Mouse (Mus musculus): ENCODE results near the gene Rab6b.

Rab6b gene

DNA sequence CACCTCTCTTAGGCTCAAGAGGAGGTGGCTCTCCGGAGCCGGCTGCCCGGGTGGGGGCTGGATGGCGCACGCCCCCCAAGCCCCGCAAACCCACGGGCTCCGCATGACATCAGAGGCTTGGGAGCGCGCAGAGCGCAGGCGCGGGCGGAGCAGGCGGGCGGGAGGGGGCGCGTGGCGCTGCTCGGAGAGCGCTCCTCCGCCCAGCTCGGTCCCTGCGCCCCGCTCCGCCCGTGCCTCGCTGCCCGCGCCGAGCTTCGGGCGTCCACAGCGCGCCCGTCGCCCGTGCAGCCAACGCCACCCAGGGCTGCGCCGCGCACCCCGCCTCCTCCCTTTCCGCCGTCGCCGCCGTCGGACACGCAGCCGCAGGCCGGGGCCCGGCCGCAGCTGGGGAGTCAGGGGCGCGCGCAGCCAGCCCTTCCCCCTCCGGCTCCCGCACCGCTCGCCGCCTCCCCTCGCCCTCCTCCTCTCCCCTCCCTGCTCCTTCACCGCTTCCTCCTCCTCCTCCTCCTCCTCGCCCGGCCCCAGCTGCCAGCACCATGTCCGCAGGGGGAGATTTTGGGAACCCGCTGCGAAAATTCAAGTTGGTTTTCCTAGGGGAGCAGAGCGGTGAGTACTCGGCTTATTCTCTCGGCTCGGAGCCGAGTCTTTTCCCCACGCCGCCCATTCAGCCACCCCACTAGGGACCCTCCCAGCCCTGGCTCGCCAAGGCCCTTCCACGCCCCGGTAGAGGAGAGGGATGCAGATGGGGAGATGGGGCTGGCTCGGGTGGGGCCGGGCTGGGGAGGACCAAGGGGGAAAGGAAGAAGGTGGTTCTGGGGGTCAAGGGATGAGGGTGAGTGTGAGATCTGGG is at the start of gene Rab6b:
Gene Rab6b, plus strand, starts transcription at position 167 of the 850 bp plus-strand sequence.
- in situ Hi-C loops (cut with MboI; ENCODE audit: low pct_unique_long_range_greater_than_20kb in 1 of 2, low sequenced_read_pairs in 2 of 2, unreplicated experiment in 1 of 2) = no loop called here

DNA sequence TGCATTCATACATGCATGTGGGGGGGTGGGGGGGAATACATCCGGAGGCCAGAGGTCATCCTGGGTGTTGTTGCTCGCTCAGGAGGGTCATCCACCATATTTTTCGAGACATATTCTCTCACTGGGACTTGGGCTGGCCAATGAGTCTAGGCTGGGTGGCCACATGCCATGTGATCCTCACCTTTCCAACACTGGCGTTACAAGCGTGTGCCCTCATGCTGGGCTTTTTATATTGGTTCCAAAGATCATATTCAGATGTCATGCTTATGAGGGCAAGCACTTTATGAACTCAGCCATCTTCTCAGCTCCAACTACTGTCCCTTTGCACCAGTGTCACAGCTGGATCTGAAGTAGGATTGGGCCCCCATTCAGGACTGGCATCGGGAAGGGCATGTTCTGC is 48.0 kb upstream of the Rab6b start:
- in situ Hi-C loops (cut with MboI; ENCODE audit: low pct_unique_long_range_greater_than_20kb in 1 of 2, low sequenced_read_pairs in 2 of 2, unreplicated experiment in 1 of 2) = no loop called here

DNA sequence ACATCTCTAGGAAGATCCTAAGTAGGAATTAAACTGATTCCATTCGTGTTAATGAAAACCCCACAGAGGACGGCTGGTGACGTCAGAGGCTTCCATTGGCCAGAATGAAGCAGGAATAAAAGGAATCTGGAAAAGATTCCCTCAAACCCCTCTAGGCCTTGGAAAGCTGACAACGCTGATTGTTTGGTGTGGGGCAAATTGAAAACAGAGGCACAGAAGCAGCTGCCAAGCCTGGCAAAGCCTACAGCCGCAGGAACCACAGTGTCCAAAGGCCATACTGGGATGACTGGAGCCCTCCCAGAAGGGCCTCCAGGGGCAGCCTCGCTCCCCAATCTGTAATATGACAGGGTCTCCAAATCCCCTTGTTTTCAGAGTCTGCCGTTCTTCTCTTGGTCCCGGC is 44.7 kb upstream of the Rab6b start:
- in situ Hi-C loops (cut with MboI; ENCODE audit: low pct_unique_long_range_greater_than_20kb in 1 of 2, low sequenced_read_pairs in 2 of 2, unreplicated experiment in 1 of 2) = no loop called here

DNA sequence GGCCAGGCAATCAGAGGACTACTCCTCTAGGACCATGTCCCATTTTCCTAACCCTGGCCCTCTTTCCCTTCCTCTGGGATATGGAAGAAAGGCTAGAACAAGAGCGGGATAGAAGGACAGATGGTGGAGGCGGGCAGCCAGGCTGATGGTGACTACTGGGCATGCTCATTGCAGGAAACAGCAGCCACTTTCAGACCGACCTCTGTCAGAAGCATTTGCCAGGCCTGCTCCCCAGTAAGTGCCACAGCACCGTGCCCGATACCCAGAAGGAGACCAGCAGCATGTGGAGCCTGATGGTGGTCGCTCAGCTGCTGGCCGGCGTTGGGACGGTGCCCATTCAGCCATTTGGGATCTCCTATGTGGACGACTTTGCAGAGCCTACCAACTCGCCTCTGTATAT is 43.9 kb upstream of the Rab6b start:
- in situ Hi-C loops (cut with MboI; ENCODE audit: low pct_unique_long_range_greater_than_20kb in 1 of 2, low sequenced_read_pairs in 2 of 2, unreplicated experiment in 1 of 2) = no loop called here

DNA sequence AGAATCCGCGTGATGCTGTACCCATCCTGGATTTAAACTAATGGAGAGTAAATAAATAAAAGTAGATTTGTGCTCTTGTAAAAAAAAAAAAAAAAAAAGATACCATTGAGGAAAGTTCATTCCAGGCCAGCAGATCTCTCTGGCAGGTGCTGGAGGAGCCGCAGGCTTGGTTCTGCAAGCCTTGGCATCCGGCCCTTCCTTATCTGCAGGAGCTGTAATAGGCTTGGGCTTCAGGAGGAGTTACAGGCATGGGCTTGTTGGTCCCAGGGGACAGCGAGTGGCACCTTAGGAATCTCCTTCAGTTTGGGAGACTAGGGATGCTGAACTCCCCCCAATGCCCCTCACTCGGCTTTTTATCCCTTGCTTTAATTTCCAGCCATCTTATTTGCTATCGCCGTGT is 42.8 kb upstream of the Rab6b start:
- in situ Hi-C loops (cut with MboI; ENCODE audit: low pct_unique_long_range_greater_than_20kb in 1 of 2, low sequenced_read_pairs in 2 of 2, unreplicated experiment in 1 of 2) = no loop called here

DNA sequence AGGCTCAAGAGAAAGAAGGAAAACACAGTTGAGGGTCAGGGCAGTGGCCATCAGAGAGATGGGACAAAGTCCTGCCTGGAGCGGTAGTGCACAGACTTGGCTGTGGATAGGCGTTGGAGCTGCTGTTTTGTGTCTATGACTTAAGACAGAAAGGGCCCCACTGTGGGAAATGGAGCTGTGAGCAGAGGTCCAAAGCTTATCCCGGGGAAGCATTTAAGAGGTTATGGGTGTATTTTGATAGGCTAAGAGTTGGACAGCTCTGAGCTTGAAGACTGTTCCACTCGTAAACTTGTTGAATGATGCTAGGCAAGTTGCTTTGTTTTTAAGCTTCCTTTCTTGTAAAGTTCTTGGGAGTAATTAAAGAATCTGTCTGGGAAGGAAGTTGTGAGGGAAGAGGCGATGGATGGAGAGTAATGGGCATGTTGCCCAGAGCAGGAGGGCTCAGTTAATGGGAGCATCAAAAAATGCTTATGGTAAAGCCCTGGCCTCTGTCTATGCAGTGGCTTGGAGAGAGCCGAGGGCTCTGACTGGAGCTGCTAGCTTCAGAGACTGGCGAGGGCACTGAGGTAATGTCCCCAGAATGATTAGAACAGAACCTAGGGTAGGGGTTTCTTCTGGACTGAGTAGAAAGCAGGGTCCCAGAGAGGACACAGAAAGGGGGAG is 39.9 kb upstream of the Rab6b start:
- in situ Hi-C loops (cut with MboI; ENCODE audit: low pct_unique_long_range_greater_than_20kb in 1 of 2, low sequenced_read_pairs in 2 of 2, unreplicated experiment in 1 of 2) = no loop called here

DNA sequence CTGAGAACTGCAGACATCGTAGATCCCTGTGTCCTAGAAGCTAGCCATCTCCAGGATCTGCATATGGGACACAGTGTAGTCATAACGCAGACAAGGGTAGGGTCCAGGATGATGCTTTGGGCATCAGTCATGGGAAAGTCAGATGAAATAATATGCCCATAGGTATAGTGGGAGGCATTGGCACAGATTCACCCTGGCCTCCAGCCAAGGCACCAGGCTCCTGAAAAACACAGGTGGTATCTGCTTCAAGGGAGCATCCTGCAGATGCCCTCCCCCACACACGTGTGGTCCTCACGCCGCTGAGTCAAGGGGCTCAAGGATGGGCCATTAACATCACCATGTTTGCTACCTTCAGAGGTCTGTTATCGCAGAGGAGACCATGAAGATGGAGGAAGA is 39.4 kb upstream of the Rab6b start:
- in situ Hi-C loops (cut with MboI; ENCODE audit: low pct_unique_long_range_greater_than_20kb in 1 of 2, low sequenced_read_pairs in 2 of 2, unreplicated experiment in 1 of 2) = no loop called here

DNA sequence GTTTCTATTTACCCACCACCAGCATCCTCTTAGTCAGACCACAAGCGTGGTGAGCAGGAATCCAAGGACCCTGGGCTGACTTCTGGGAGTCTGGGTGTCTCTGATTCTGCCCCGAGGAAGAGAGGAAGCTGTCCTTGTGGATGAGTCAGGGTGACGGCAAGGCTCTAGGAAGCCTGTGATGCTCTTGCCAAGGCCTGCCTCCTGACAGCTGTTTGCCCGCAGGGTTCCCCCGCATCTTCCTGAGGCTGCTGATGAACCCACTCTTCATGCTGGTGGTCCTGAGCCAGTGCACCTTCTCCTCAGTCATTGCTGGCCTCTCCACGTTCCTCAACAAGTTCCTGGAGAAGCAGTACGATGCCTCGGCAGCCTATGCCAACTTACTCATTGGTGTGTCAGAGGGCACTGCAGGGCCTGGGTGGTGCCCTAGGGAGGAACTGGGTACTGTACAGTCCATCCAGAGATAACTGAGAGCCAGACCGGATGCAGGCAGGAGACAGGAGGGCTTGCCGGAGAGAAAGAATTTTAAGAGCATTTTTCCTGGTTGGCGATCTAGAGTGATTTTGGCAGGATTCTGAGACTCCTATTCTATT is 38.6 kb upstream of the Rab6b start:
- in situ Hi-C loops (cut with MboI; ENCODE audit: low pct_unique_long_range_greater_than_20kb in 1 of 2, low sequenced_read_pairs in 2 of 2, unreplicated experiment in 1 of 2) = no loop called here

DNA sequence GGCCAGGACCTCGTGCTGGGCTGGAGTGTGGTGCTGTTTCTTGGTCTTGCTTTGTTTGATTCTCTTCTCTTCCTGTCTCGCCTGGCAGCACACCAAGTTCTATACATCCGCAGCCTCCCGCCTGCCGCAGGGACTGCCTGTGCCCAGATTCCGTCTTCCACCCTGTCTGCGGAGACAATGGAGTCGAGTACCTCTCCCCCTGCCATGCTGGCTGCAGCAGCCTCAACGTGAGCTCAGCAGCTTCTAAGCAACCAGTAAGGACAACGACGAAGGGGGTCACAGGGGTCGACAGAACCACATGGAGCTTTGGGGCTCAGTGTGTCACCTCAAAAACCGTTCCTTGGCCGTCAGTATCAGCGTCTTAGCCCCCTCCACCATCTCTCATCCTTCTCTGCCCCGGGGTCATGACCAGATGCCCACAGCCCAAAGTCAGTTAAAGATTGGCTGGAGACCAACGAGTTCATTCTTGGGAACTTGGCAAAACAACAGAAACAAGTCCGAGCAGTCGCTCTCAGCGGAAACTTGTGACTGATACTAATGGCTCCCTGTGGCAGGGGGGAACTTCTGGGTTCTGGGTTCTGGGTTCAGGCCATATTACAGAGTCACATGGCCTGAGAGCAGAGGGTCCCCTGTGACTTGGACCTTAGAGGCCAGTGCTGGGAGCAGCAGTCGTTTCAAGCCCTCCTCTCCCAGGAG is 34.6 kb upstream of the Rab6b start:
- in situ Hi-C loops (cut with MboI; ENCODE audit: low pct_unique_long_range_greater_than_20kb in 1 of 2, low sequenced_read_pairs in 2 of 2, unreplicated experiment in 1 of 2) = no loop called here

DNA sequence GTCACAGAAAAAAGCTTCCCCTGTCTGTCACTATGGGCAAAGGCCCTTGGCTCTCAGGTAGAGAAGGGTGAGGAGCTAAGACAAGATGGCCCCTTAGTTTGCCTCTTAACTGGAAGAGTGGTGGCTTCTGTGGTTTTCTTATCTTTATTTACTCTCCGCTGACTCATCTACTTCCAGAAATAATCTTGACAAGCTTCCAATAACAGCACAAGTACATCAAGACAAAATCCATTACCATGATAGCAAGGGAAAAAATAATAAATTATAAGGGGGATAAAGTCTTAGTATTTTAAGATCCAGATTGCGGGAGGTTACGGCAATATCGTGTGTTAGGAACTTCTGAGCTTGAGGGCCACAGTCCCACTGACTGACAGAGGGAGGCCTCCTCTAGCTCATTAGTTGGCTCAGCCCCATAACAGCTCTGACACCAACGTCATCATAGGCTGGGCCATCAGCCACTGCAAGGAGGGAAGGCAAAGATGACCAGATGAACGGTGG is 33.3 kb upstream of the Rab6b start:
- in situ Hi-C loops (cut with MboI; ENCODE audit: low pct_unique_long_range_greater_than_20kb in 1 of 2, low sequenced_read_pairs in 2 of 2, unreplicated experiment in 1 of 2) = no loop called here

DNA sequence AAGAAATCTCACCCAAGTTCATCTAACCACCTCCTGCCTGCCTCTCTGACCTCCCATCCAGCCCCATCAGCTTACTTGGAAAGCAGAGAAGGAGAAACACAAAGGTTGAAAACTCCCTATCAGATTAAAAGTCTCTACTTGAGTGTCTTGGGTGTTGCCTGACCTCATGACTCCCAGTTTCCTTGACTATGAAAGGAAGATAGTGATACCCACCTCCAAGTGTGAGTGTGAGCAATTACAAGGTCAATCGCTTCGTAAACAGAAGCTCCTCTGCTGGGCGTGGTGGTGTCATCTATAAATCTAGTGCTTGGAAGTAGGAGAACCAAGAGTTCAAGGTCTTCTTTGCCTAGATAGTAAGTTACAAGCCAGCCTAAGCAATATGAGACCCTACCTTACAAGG is 31.4 kb upstream of the Rab6b start:
- in situ Hi-C loops (cut with MboI; ENCODE audit: low pct_unique_long_range_greater_than_20kb in 1 of 2, low sequenced_read_pairs in 2 of 2, unreplicated experiment in 1 of 2) = no loop called here

DNA sequence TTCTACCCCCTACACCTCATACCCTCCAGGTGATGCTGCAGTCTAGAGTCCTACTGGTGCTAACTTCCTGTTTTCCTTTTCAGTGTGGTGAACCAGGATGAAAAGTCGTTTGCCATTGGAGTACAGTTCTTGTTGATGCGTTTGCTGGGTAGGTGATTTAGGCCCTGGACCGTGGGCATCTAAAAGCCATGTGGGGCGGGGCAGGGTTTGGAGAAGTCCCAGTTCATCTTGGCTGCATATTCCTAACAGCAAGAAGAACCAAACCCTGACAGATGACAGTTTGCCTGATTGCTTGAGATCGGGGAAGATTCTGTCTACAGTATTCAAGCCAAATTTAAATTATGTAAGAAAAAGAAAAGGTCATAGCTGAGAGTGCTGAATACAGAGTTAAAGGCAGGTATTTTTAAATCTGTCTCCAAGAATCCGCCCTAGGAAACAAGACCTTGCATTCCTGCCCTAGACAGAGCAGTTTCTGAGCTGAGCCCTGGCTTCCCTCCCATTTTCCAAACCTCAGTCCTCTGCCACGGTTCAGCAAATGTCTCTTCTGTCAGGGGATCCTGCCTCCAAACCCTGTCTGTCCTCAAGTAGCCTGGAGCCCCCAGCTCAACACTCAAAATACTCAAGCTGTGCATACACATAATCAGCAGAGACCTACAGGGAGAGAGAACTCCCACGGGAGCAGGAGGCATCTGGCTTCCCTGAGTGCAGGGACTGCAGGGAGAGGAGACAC is 29.2 kb upstream of the Rab6b start:
- in situ Hi-C loops (cut with MboI; ENCODE audit: low pct_unique_long_range_greater_than_20kb in 1 of 2, low sequenced_read_pairs in 2 of 2, unreplicated experiment in 1 of 2) = no loop called here

DNA sequence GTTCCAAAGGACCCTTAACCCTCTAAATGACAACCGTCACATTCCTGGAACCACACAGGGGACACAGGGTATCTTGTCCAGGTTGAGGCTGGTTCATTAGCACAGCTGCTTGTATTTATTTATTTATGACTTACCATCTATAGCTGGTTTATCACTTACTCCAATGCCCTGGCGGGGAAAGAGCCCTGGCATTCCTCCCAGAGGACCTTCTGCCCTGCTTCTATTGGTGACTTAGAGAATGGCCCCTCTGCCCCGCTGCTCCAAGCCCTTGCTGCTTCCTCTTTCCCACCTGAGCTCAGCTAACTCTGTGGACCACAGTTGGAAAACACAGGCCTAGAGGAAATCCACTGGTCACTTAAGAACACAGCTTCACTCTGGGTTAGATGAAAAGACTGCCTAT is 28.2 kb upstream of the Rab6b start:
- in situ Hi-C loops (cut with MboI; ENCODE audit: low pct_unique_long_range_greater_than_20kb in 1 of 2, low sequenced_read_pairs in 2 of 2, unreplicated experiment in 1 of 2) = no loop called here

DNA sequence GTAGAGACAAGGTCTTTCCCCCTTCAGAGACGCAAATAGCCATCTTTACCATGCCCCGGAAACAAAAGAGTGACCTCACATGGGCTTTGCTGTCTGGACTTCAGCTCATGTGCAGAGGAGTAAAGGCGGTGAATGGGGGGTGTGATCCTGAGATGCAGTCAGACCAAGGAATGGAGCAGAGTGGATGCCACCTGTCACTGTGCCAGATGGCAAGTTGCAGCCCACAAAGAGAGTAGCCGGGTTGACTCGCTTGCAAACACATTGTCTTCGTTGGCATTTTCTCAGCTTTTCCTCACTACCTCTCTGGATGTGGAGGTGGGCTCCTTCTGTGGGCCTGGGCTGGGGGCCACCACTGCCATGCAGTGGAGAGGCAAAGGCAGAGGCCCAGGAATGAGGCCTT is 24.9 kb upstream of the Rab6b start:
- in situ Hi-C loops (cut with MboI; ENCODE audit: low pct_unique_long_range_greater_than_20kb in 1 of 2, low sequenced_read_pairs in 2 of 2, unreplicated experiment in 1 of 2) = no loop called here

DNA sequence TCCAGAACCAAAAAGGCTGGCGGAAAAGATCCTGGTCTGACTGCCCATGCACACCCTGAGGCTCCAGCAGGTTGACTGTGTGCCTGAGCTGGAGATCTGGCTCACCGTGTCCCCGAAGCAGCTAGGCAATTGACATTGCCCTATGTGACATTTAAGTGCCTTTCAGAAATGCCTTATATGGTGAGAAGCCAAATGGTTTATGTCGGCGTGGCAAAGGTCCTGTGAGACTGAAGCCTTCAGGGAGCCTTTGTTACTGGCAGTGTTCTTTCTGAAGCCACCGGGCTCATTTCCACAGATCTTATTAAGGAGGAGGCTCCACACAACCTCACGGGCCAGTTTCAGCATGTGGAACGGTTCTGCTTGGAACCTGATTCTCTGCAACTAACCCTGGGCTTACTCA is 24.3 kb upstream of the Rab6b start:
- in situ Hi-C loops (cut with MboI; ENCODE audit: low pct_unique_long_range_greater_than_20kb in 1 of 2, low sequenced_read_pairs in 2 of 2, unreplicated experiment in 1 of 2) = no loop called here

DNA sequence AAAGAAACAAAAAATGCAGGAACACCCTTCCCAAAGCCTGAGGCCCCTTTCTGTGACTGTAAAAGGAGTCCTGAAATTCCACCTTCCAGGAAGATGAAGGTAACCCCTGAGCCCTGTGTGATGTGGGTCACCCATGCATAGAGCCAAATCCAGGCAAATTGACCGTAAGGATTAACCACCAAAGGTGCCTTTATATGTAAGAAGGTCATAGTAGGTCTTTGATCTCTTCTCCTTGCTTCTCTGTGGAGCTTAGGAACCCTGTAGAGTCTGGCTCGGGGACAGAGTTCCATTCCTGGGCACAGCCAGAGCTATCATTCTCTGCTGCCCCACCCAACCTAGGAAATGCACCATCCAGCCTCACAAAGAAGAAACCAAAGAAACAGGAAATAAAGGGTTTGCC is 22.9 kb upstream of the Rab6b start:
- in situ Hi-C loops (cut with MboI; ENCODE audit: low pct_unique_long_range_greater_than_20kb in 1 of 2, low sequenced_read_pairs in 2 of 2, unreplicated experiment in 1 of 2) = no loop called here

DNA sequence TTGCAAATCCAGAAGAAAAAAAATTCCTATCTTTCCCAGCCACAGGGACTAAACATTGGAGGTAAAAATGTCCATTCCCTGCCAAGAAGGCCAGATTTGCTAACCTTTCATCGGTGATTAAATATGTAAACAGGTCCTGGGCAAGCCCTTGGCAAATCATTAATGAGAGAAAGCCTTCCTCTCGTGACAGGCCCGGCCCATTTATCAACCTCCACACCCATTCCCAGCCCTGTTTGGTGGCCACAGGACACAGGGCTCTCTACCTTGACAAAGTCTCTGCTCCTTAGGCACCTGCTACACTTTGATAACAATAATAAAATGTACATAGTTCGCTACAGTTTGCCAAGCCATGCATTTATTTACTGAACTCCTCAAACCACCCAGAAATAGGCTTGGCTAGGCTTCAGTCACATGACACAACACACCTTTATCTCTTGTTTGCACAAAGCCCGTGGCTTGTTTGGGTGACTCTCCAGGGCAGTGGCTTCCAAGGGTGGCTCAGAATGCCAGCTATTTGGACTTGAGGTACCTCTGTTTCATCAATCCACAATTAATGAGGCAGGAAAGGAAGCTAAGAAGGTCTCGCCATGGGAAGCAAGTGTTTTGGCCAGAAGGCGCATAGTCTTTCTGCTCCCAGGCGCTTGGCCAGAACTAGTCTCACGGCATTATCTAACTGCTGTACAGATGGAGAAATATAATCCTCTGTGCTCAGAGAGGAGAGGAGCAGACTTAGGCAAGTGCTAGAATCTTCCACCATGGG is 21.3 kb upstream of the Rab6b start:
- in situ Hi-C loops (cut with MboI; ENCODE audit: low pct_unique_long_range_greater_than_20kb in 1 of 2, low sequenced_read_pairs in 2 of 2, unreplicated experiment in 1 of 2) = no loop called here
